Mouse (Mus musculus): ENCODE measurements around the gene Hmx2. TPM values are rescaled to one million over a fixed set of nuclear protein-coding genes. Genes with fewer than 3 reads are reported as not detected.

Hmx2 gene
- polyA plus RNA-seq, 1 experiment: 8.8 TPM

- H3K27ac ChIP-seq (ENCODE audit: insufficient read depth, low read depth, low read length): no peak overlapping the region
- no peak for DNase-seq
- H3K4me3 ChIP-seq (ENCODE audit: insufficient read depth, low read depth, low read length): no peak overlapping the region
- peaks cover 15% of the 10 kb centered on the region for H3K27me3 ChIP-seq (replicated peaks; ENCODE audit: control insufficient read depth, insufficient read depth, low read length)
- no peak for TF ChIP-seq POLR2A (IDR thresholded peaks at IDR 0.05; ENCODE audit: low read depth, low read length)
- TF ChIP-seq CTCF (conservative IDR thresholded peaks at IDR 0.05; ENCODE audit: insufficient read depth, insufficient read length, low read depth, low read length): no peak
- WGBS: 3% methylated on average over 42 of the region's 42 CpGs
- H3K36me3 ChIP-seq (ENCODE audit: control insufficient read depth, insufficient read depth, low read length): no peaks in the 10 kb centered on the region
- no peaks in the 10 kb centered on the region for H3K4me1 ChIP-seq (ENCODE audit: control insufficient read depth, insufficient read depth, low read length)
These were observed 3.6 kb downstream of the Hmx2 start for GRCm38 (mm10) chr7:131551931-131552741.

- no peak for TF ChIP-seq POLR2A (IDR thresholded peaks at IDR 0.05; ENCODE audit: low read depth, low read length)
- no peak for TF ChIP-seq CTCF (conservative IDR thresholded peaks at IDR 0.05; ENCODE audit: insufficient read depth, insufficient read length, low read depth, low read length)
- no peaks in the 10 kb centered on the region for H3K36me3 ChIP-seq (ENCODE audit: control insufficient read depth, insufficient read depth, low read length)
- DNase-seq: no peak
- 5% methylated on average over 5 of the region's 5 CpGs for WGBS
- H3K4me1 ChIP-seq (ENCODE audit: control insufficient read depth, insufficient read depth, low read length): no peaks in the 10 kb centered on the region
- H3K4me3 ChIP-seq (ENCODE audit: insufficient read depth, low read depth, low read length): no peak overlapping the region
- no peak overlapping the region for H3K27ac ChIP-seq (ENCODE audit: insufficient read depth, low read depth, low read length)
- peaks cover 13% of the 10 kb centered on the region for H3K27me3 ChIP-seq (replicated peaks; ENCODE audit: control insufficient read depth, insufficient read depth, low read length)
These were observed 4.2 kb downstream of the Hmx2 start for GRCm38 (mm10) chr7:131552781-131553180.

GRCm38 (mm10) chr7:131553771-131554175, 5.2 kb downstream of the Hmx2 start:
- WGBS: under 1% methylated on average over 39 of the region's 39 CpGs
- no peaks in the 10 kb centered on the region for H3K4me1 ChIP-seq (ENCODE audit: control insufficient read depth, insufficient read depth, low read length)
- H3K4me3 ChIP-seq (ENCODE audit: insufficient read depth, low read depth, low read length): no peak overlapping the region
- DNase-seq: peak; percentile 57
- peaks cover 13% of the 10 kb centered on the region for H3K27me3 ChIP-seq (replicated peaks; ENCODE audit: control insufficient read depth, insufficient read depth, low read length)
- H3K36me3 ChIP-seq (ENCODE audit: control insufficient read depth, insufficient read depth, low read length): no peaks in the 10 kb centered on the region
- no peak for TF ChIP-seq POLR2A (IDR thresholded peaks at IDR 0.05; ENCODE audit: low read depth, low read length)
- TF ChIP-seq CTCF (conservative IDR thresholded peaks at IDR 0.05; ENCODE audit: insufficient read depth, insufficient read length, low read depth, low read length): no peak
- no peak overlapping the region for H3K27ac ChIP-seq (ENCODE audit: insufficient read depth, low read depth, low read length)

GRCm38 (mm10) chr7:131554341-131555180, 6.0 kb downstream of the Hmx2 start:
- H3K27me3 ChIP-seq (replicated peaks; ENCODE audit: control insufficient read depth, insufficient read depth, low read length): peaks cover 13% of the 10 kb centered on the region
- H3K36me3 ChIP-seq (ENCODE audit: control insufficient read depth, insufficient read depth, low read length): no peaks in the 10 kb centered on the region
- no peak overlapping the region for H3K27ac ChIP-seq (ENCODE audit: insufficient read depth, low read depth, low read length)
- no peak for TF ChIP-seq CTCF (conservative IDR thresholded peaks at IDR 0.05; ENCODE audit: insufficient read depth, insufficient read length, low read depth, low read length)
- no peak for TF ChIP-seq POLR2A (IDR thresholded peaks at IDR 0.05; ENCODE audit: low read depth, low read length)
- 3% methylated on average over 45 of the region's 45 CpGs for WGBS
- no peak overlapping the region for H3K4me3 ChIP-seq (ENCODE audit: insufficient read depth, low read depth, low read length)
- no peak for DNase-seq
- no peaks in the 10 kb centered on the region for H3K4me1 ChIP-seq (ENCODE audit: control insufficient read depth, insufficient read depth, low read length)

- 3% methylated on average over 68 of the region's 68 CpGs for WGBS
- TF ChIP-seq POLR2A (IDR thresholded peaks at IDR 0.05; ENCODE audit: low read depth, low read length) (no peak), CTCF (conservative IDR thresholded peaks at IDR 0.05; ENCODE audit: insufficient read depth, insufficient read length, low read depth, low read length) (no peak)
- Histone ChIP-seq H3K27me3 (replicated peaks; ENCODE audit: control insufficient read depth, insufficient read depth, low read length) (peaks cover 12% of the 10 kb centered on the region), H3K4me3 (ENCODE audit: insufficient read depth, low read depth, low read length) (no peak overlapping the region), H3K4me1 (ENCODE audit: control insufficient read depth, insufficient read depth, low read length) (no peaks in the 10 kb centered on the region), H3K27ac (ENCODE audit: insufficient read depth, low read depth, low read length) (no peak overlapping the region), H3K36me3 (ENCODE audit: control insufficient read depth, insufficient read depth, low read length) (no peaks in the 10 kb centered on the region)
- peak; percentile 35 for DNase-seq
These were observed 6.9 kb downstream of the Hmx2 start for GRCm38 (mm10) chr7:131555301-131556081.

- Histone ChIP-seq H3K36me3 (ENCODE audit: control insufficient read depth, insufficient read depth, low read length) (no peaks in the 10 kb centered on the region), H3K4me1 (ENCODE audit: control insufficient read depth, insufficient read depth, low read length) (0 out of 2 replicates have a peak, but pooled peaks cover under 1% of the 10 kb centered on the region), H3K4me3 (ENCODE audit: insufficient read depth, low read depth, low read length) (no peak overlapping the region), H3K27me3 (replicated peaks; ENCODE audit: control insufficient read depth, insufficient read depth, low read length) (peaks cover 12% of the 10 kb centered on the region), H3K27ac (ENCODE audit: insufficient read depth, low read depth, low read length) (no peak overlapping the region)
- no peak for DNase-seq
- TF ChIP-seq POLR2A (IDR thresholded peaks at IDR 0.05; ENCODE audit: low read depth, low read length) (no peak), CTCF (conservative IDR thresholded peaks at IDR 0.05; ENCODE audit: insufficient read depth, insufficient read length, low read depth, low read length) (no peak)
- 7% methylated on average over 9 of the region's 9 CpGs for WGBS
These were observed 7.5 kb downstream of the Hmx2 start for GRCm38 (mm10) chr7:131556116-131556515.

Measured in kidney, adult 2 months (tissue).